Mouse (Mus musculus): ENCODE results near the gene Galnt4. TPM values are rescaled to one million over a fixed set of nuclear protein-coding genes. Genes with fewer than 3 reads are reported as not detected.
A peak's percentile ranks its signal among the peaks of the same experiment; 100 is the strongest.

Galnt4 gene
- total and polyA plus RNA-seq, 2 experiments from 2014 or later, result 3.2 to 3.7 TPM

- DNase-seq (ENCODE audit: low spot score) (no peak), ATAC-seq (ENCODE audit: insufficient read depth, low read depth) (0 out of 2 replicates have a peak, but pooled peaks have one; percentile 20)
- Histone ChIP-seq H3K36me3 (replicated peaks; ENCODE audit: control insufficient read depth, insufficient read depth, low read length) (peaks cover 15% of the 10 kb centered on the region; the same call in 1 of the 2 replicates), H3K9me3 (replicated peaks; ENCODE audit: control insufficient read depth, low read length) (no peaks in the 10 kb centered on the region), H3K9ac (replicated peaks; ENCODE audit: low read depth, low read length) (no peak overlapping the region), H3K4me3 (ENCODE audit: low read depth, low read length) (no peak overlapping the region; the same call in 1 of the 2 replicates), H3K27ac (ENCODE audit: low read depth) (no peak overlapping the region; the same call in 1 of the 2 replicates), H3K4me1 (ENCODE audit: control insufficient read depth, insufficient read depth) (no peaks in the 10 kb centered on the region; the same call in 1 of the 2 replicates), H3K4me2 (ENCODE audit: low read depth, low read length) (no peak overlapping the region), H3K27me3 (ENCODE audit: control insufficient read depth, insufficient read depth, low read length) (no peaks in the 10 kb centered on the region)
- TF ChIP-seq CTCF (IDR thresholded peaks at IDR 0.05; ENCODE audit: low read depth) (no peak), EP300 (IDR thresholded peaks at IDR 0.05; ENCODE audit: low read depth) (no peak)
- WGBS, result 60% methylated on average over 5 of the region's 5 CpGs
Measured at GRCm38 (mm10) chr10:99131298-99131697, 23.3 kb downstream of the Galnt4 start.

- TF ChIP-seq CTCF (IDR thresholded peaks at IDR 0.05; ENCODE audit: low read depth), result no peak
- no peak for TF ChIP-seq EP300 (IDR thresholded peaks at IDR 0.05; ENCODE audit: low read depth)
- WGBS, result 72% methylated on average over 6 of the region's 6 CpGs
Measured at GRCm38 (mm10) chr10:99132189-99132588, 24.2 kb downstream of the Galnt4 start.

DNA sequence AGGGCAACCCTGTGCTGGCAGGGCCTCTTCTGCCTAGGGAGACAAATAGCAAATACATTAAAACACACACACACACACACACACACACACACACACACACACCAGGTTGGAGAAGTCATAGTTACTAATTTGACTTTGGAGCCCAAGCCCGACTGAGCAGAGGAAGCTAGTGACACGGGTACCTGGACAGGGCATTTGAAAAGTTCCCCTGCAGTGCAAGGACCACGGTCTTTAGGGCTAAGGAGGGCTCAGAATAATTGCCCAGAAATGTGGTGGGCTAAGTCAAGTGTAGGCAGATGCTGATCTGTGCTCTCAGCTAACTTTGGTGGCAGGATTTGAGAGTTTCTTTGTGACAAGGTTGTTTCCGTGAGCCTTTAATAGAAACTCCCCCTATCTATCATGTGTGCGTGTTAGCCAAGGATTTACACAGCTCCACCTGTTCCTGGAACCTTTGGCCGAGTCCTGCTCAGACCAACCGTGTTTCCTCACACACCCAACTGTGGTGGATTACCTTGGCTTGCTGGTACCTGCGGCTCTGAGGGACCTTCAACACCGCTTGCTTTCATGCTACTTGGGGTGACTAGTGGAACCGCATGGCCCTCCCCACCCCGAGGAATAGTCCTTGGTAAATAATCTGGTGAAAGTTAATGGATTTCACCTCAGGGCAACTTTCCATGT is 24.8 kb downstream of the Galnt4 start:
- no peak for ATAC-seq (ENCODE audit: insufficient read depth, low read depth)
- Histone ChIP-seq H3K9ac (replicated peaks; ENCODE audit: low read depth, low read length) (no peak overlapping the region), H3K36me3 (replicated peaks; ENCODE audit: control insufficient read depth, insufficient read depth, low read length) (peaks cover 10% of the 10 kb centered on the region; the same call in 1 of the 2 replicates), H3K27ac (ENCODE audit: low read depth) (no peak overlapping the region), H3K9me3 (replicated peaks; ENCODE audit: control insufficient read depth, low read length) (no peaks in the 10 kb centered on the region), H3K4me3 (ENCODE audit: low read depth, low read length) (no peak overlapping the region), H3K27me3 (ENCODE audit: control insufficient read depth, insufficient read depth, low read length) (no peaks in the 10 kb centered on the region), H3K4me2 (ENCODE audit: low read depth, low read length) (no peak overlapping the region), H3K4me1 (ENCODE audit: control insufficient read depth, insufficient read depth) (no peaks in the 10 kb centered on the region; the same call in 1 of the 2 replicates)
- TF ChIP-seq EP300 (IDR thresholded peaks at IDR 0.05; ENCODE audit: low read depth) (no peak), CTCF (IDR thresholded peaks at IDR 0.05; ENCODE audit: low read depth) (no peak)
- WGBS, result 90% methylated on average over 11 of the region's 11 CpGs
- DNase-seq (ENCODE audit: low spot score), result no peak

More at GRCm38 (mm10) chr10:99132189-99132588, 24.2 kb downstream of the Galnt4 start:
- Histone ChIP-seq H3K27ac (ENCODE audit: low read depth) (no peak overlapping the region), H3K27me3 (ENCODE audit: control insufficient read depth, insufficient read depth, low read length) (no peaks in the 10 kb centered on the region), H3K4me1 (ENCODE audit: control insufficient read depth, insufficient read depth) (no peaks in the 10 kb centered on the region; the same call in 1 of the 2 replicates), H3K9me3 (replicated peaks; ENCODE audit: control insufficient read depth, low read length) (no peaks in the 10 kb centered on the region), H3K36me3 (replicated peaks; ENCODE audit: control insufficient read depth, insufficient read depth, low read length) (peaks cover 10% of the 10 kb centered on the region; the same call in 1 of the 2 replicates), H3K4me2 (ENCODE audit: low read depth, low read length) (no peak overlapping the region), H3K9ac (replicated peaks; ENCODE audit: low read depth, low read length) (no peak overlapping the region), H3K4me3 (ENCODE audit: low read depth, low read length) (no peak overlapping the region)
- DNase-seq (ENCODE audit: low spot score) (no peak), ATAC-seq (ENCODE audit: insufficient read depth, low read depth) (no peak)

GRCm38 (mm10) chr10:99133321-99133875 is 25.4 kb downstream of the Galnt4 start:
- DNase-seq (ENCODE audit: low spot score) (no peak), ATAC-seq (ENCODE audit: insufficient read depth, low read depth) (no peak)
- peaks cover 10% of the 10 kb centered on the region; the same call in 1 of the 2 replicates for H3K36me3 ChIP-seq (replicated peaks; ENCODE audit: control insufficient read depth, insufficient read depth, low read length)
- H3K4me3 ChIP-seq (ENCODE audit: low read depth, low read length), result no peak overlapping the region
- 92% methylated on average over 16 of the region's 16 CpGs for WGBS
- H3K27ac ChIP-seq (ENCODE audit: low read depth), result no peak overlapping the region
- H3K27me3 ChIP-seq (ENCODE audit: control insufficient read depth, insufficient read depth, low read length), result no peaks in the 10 kb centered on the region
- no peaks in the 10 kb centered on the region for H3K9me3 ChIP-seq (replicated peaks; ENCODE audit: control insufficient read depth, low read length)
- H3K4me1 ChIP-seq (ENCODE audit: control insufficient read depth, insufficient read depth), result no peaks in the 10 kb centered on the region; the same call in 1 of the 2 replicates
- no peak for TF ChIP-seq EP300 (IDR thresholded peaks at IDR 0.05; ENCODE audit: low read depth)
- TF ChIP-seq CTCF (IDR thresholded peaks at IDR 0.05; ENCODE audit: low read depth), result no peak
- H3K9ac ChIP-seq (replicated peaks; ENCODE audit: low read depth, low read length), result no peak overlapping the region
- no peak overlapping the region for H3K4me2 ChIP-seq (ENCODE audit: low read depth, low read length)

GRCm38 (mm10) chr10:99136337-99136736 is 28.4 kb downstream of the Galnt4 start:
- H3K4me3 ChIP-seq (ENCODE audit: low read depth, low read length), result no peak overlapping the region
- H3K36me3 ChIP-seq (replicated peaks; ENCODE audit: control insufficient read depth, insufficient read depth, low read length), result peaks cover 10% of the 10 kb centered on the region; the same call in 1 of the 2 replicates
- H3K27me3 ChIP-seq (ENCODE audit: control insufficient read depth, insufficient read depth, low read length), result no peaks in the 10 kb centered on the region
- no peaks in the 10 kb centered on the region for H3K4me1 ChIP-seq (ENCODE audit: control insufficient read depth, insufficient read depth)
- H3K4me2 ChIP-seq (ENCODE audit: low read depth, low read length), result no peak overlapping the region
- DNase-seq (ENCODE audit: low spot score) (no peak), ATAC-seq (ENCODE audit: insufficient read depth, low read depth) (no peak)
- no peak overlapping the region for H3K27ac ChIP-seq (ENCODE audit: low read depth)
- no peak overlapping the region for H3K9ac ChIP-seq (replicated peaks; ENCODE audit: low read depth, low read length)
- 48% methylated on average over 5 of the region's 5 CpGs for WGBS
- H3K9me3 ChIP-seq (replicated peaks; ENCODE audit: control insufficient read depth, low read length), result no peaks in the 10 kb centered on the region
- TF ChIP-seq EP300 (IDR thresholded peaks at IDR 0.05; ENCODE audit: low read depth) (no peak), CTCF (IDR thresholded peaks at IDR 0.05; ENCODE audit: low read depth) (no peak)
